Mouse (Mus musculus) E14TG2a.4 (cell line): ENCODE results near the gene Tm9sf1.

Experiments
- CTCF ChIP-seq: conservative IDR thresholded peaks from 2 replicates; pipeline ENCODE4 v1.5.1; 2014; ENCODE audit warnings: low read length
- NANOG ChIP-seq: IDR thresholded peaks from 2 replicates; pipeline ENCODE4 v1.6.1; 2014; ENCODE audit warnings: borderline replicate concordance, low read length, mixed read lengths

DNA sequence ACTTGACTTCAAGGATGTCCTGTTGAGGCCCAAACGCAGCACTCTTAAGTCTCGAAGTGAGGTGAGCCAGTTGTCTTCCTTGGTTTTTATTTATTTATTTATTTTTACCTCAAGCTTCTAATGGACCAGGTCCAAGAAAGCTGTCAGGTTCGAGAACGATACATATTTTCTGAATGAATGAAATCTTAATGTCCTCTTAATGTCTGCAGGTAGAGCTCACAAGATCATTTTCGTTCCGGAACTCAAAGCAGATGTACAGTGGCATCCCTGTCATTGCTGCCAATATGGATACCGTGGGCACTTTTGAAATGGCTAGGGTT lies 29.1 kb upstream of the Tm9sf1 start:
- TF ChIP-seq CTCF (no peak), NANOG (no peak)
